Mouse (Mus musculus): ENCODE measurements around the gene Baz2a. TPM values are rescaled to one million over a fixed set of nuclear protein-coding genes. Genes with fewer than 3 reads are reported as not detected.
"Not testable (repeated sequence)": the region's sequence is repeated elsewhere in the genome, so short reads cannot be mapped to it uniquely, and the experiment has no call there.

Baz2a gene
- polyA plus RNA-seq, 1 experiment from 2014 or later = 26.2 TPM

GRCm38 (mm10) chr10:128082477-128082808 is 8.9 kb upstream of the Baz2a start:
- Histone ChIP-seq H3K4me3 (ENCODE audit: low read depth, low read length) (peak overlapping the region; percentile 97), H3K4me1 (ENCODE audit: insufficient read depth) (no peaks in the 10 kb centered on the region; the same call in 1 of the 2 replicates), H3K36me3 (ENCODE audit: insufficient read depth) (peaks cover 40% of the 10 kb centered on the region), H3K4me2 (peak overlapping the region; percentile 86), H3K27me3 (ENCODE audit: insufficient read depth, low read length) (no peaks in the 10 kb centered on the region), H3K9me3 (ENCODE audit: low read depth, low read length) (no peaks in the 10 kb centered on the region), H3K27ac (ENCODE audit: low read depth) (peak overlapping the region; percentile 58; the same call in 1 of the 2 replicates), H3K9ac (peak overlapping the region; percentile 64)
- DNase-seq (no peak), ATAC-seq (ENCODE audit: insufficient read depth) (no peak)
- no peak for TF ChIP-seq CTCF (IDR thresholded peaks at IDR 0.05; ENCODE audit: low read depth)
- 8% methylated on average over 9 of the region's 9 CpGs for WGBS

- no peak for TF ChIP-seq CTCF (IDR thresholded peaks at IDR 0.05; ENCODE audit: low read depth)
- H3K9me3 ChIP-seq (ENCODE audit: low read depth, low read length) = no peaks in the 10 kb centered on the region
- ATAC-seq (ENCODE audit: insufficient read depth) = peak; percentile 98
- no peaks in the 10 kb centered on the region for H3K27me3 ChIP-seq (ENCODE audit: insufficient read depth, low read length)
- peaks cover 40% of the 10 kb centered on the region for H3K36me3 ChIP-seq (ENCODE audit: insufficient read depth)
- H3K4me2 ChIP-seq = peak within 1 kb of the TSS; percentile 86
- 0% methylated on average over 34 of the region's 34 CpGs for WGBS
- H3K4me1 ChIP-seq (ENCODE audit: insufficient read depth) = no peaks in the 10 kb centered on the region; the same call in 1 of the 2 replicates
- H3K9ac ChIP-seq = peak within 1 kb of the TSS; percentile 99
- DNase-seq = peak; percentile 100
- peak within 1 kb of the TSS; percentile 86 for H3K27ac ChIP-seq (ENCODE audit: low read depth)
- H3K4me3 ChIP-seq (ENCODE audit: low read depth, low read length) = peak within 1 kb of the TSS; percentile 97
Measured at GRCm38 (mm10) chr10:128082880-128083421, 8.4 kb upstream of the Baz2a start, which contains the start of gene Atp5b. TSS of gene Atp5b (plus strand) at chr10:128083273.

GRCm38 (mm10) chr10:128083688-128084087 is 7.7 kb upstream of the Baz2a start:
- no peak for ATAC-seq (ENCODE audit: insufficient read depth)
- Histone ChIP-seq H3K4me1 (ENCODE audit: insufficient read depth) (no peaks in the 10 kb centered on the region; the same call in 1 of the 2 replicates), H3K4me3 (ENCODE audit: low read depth, low read length) (peak overlapping the region; percentile 97), H3K27ac (ENCODE audit: low read depth) (peak overlapping the region; percentile 86), H3K4me2 (peak overlapping the region; percentile 77), H3K9ac (peak overlapping the region; percentile 99), H3K27me3 (ENCODE audit: insufficient read depth, low read length) (no peaks in the 10 kb centered on the region), H3K36me3 (ENCODE audit: insufficient read depth) (peaks cover 45% of the 10 kb centered on the region), H3K9me3 (ENCODE audit: low read depth, low read length) (no peaks in the 10 kb centered on the region)
- peak; percentile 23 for DNase-seq
- TF ChIP-seq CTCF (IDR thresholded peaks at IDR 0.05; ENCODE audit: low read depth) = no peak
- under 1% methylated on average over 22 of the region's 22 CpGs for WGBS

- ATAC-seq (ENCODE audit: insufficient read depth) = no peak
- WGBS = 0% methylated on average over 3 of the region's 3 CpGs
- no peaks in the 10 kb centered on the region; the same call in 1 of the 2 replicates for H3K4me1 ChIP-seq (ENCODE audit: insufficient read depth)
- H3K4me3 ChIP-seq (ENCODE audit: low read depth, low read length) = peak overlapping the region; percentile 97
- no peak for DNase-seq
- H3K9me3 ChIP-seq (ENCODE audit: low read depth, low read length) = no peaks in the 10 kb centered on the region
- TF ChIP-seq CTCF (IDR thresholded peaks at IDR 0.05; ENCODE audit: low read depth) = no peak
- peak overlapping the region; percentile 99 for H3K9ac ChIP-seq
- peak overlapping the region; percentile 77 for H3K4me2 ChIP-seq
- peaks cover 50% of the 10 kb centered on the region for H3K36me3 ChIP-seq (ENCODE audit: insufficient read depth)
- no peaks in the 10 kb centered on the region for H3K27me3 ChIP-seq (ENCODE audit: insufficient read depth, low read length)
- H3K27ac ChIP-seq (ENCODE audit: low read depth) = no peak overlapping the region
Measured at GRCm38 (mm10) chr10:128084160-128084559, 7.2 kb upstream of the Baz2a start.

GRCm38 (mm10) chr10:128086391-128086790 is 5.0 kb upstream of the Baz2a start:
- Histone ChIP-seq H3K4me2 (no peak overlapping the region), H3K27me3 (ENCODE audit: insufficient read depth, low read length) (no peaks in the 10 kb centered on the region), H3K9me3 (ENCODE audit: low read depth, low read length) (no peaks in the 10 kb centered on the region), H3K27ac (ENCODE audit: low read depth) (no peak overlapping the region), H3K9ac (no peak overlapping the region), H3K36me3 (ENCODE audit: insufficient read depth) (peaks cover 67% of the 10 kb centered on the region), H3K4me1 (ENCODE audit: insufficient read depth) (peaks cover 1% of the 10 kb centered on the region; the same call in 1 of the 2 replicates), H3K4me3 (ENCODE audit: low read depth, low read length) (no peak overlapping the region)
- DNase-seq (peak; percentile 61), ATAC-seq (ENCODE audit: insufficient read depth) (no peak)
- WGBS = 78% methylated on average over 6 of the region's 6 CpGs
- TF ChIP-seq CTCF (IDR thresholded peaks at IDR 0.05; ENCODE audit: low read depth) = peak; percentile 54

- not testable (repeated sequence) for H3K9me3 ChIP-seq (ENCODE audit: low read depth, low read length)
Measured at GRCm38 (mm10) chr10:128087216-128087615, 4.2 kb upstream of the Baz2a start.

GRCm38 (mm10) chr10:128088181-128088580 is 3.2 kb upstream of the Baz2a start:
- Histone ChIP-seq H3K4me3 (ENCODE audit: low read depth, low read length) (no peak overlapping the region), H3K27me3 (ENCODE audit: insufficient read depth, low read length) (no peaks in the 10 kb centered on the region), H3K27ac (ENCODE audit: low read depth) (no peak overlapping the region), H3K4me1 (ENCODE audit: insufficient read depth) (peaks cover 7% of the 10 kb centered on the region; the same call in 1 of the 2 replicates), H3K36me3 (ENCODE audit: insufficient read depth) (peaks cover 67% of the 10 kb centered on the region), H3K9ac (no peak overlapping the region), H3K9me3 (ENCODE audit: low read depth, low read length) (no peaks in the 10 kb centered on the region), H3K4me2 (no peak overlapping the region)
- no peak for TF ChIP-seq CTCF (IDR thresholded peaks at IDR 0.05; ENCODE audit: low read depth)
- ATAC-seq (ENCODE audit: insufficient read depth) (no peak), DNase-seq (no peak)
- 92% methylated on average over 5 of the region's 5 CpGs for WGBS

More at GRCm38 (mm10) chr10:128087216-128087615, 4.2 kb upstream of the Baz2a start:
- not testable (repeated sequence) for DNase-seq; ATAC-seq (ENCODE audit: insufficient read depth); H3K27ac ChIP-seq (ENCODE audit: low read depth); H3K9ac ChIP-seq; H3K4me1 ChIP-seq (ENCODE audit: insufficient read depth); H3K4me3 ChIP-seq (ENCODE audit: low read depth, low read length); H3K27me3 ChIP-seq (ENCODE audit: insufficient read depth, low read length); H3K4me2 ChIP-seq
- 82% methylated on average over 2 of the region's 2 CpGs for WGBS
- peaks cover 67% of the 10 kb centered on the region for H3K36me3 ChIP-seq (ENCODE audit: insufficient read depth)

Data from lung, embryonic 14.5 days (tissue).